Mouse (Mus musculus): Measurements from ENCODE around the gene 4930564D02Rik. TPM values are rescaled to one million over a fixed set of nuclear protein-coding genes. Genes with fewer than 3 reads are reported as not detected.

Gene 4930564D02Rik
- polyA plus RNA-seq, 1 experiment from 2014 or later = not detected

DNA sequence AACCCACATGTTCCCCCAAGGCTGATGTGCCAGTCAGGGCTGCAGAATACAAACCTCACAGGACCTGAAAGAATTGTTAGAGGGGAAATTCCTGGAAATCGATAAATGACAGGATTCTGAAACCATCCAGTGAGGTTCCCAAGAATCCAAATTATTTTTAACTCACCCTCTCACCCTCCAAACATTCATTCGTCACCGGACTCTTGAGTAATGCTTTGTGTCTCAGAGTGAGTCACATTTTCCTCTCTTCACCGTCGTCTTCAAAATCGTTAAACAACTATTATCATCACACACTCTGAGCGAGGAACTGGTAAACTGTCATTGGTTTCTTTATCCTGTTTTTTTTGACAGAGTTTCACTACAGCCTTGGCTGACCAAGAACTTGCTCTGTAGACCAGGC, 6.7 kb upstream of the 4930564D02Rik start:
- Histone ChIP-seq H3K27me3 (peaks cover 11% of the 10 kb centered on the region; the same call in 1 of the 2 replicates), H3K4me1 (peaks cover 9% of the 10 kb centered on the region; the same call in 1 of the 2 replicates), H3K9ac (no peak overlapping the region), H3K36me3 (no peaks in the 10 kb centered on the region), H3K9me3 (replicated peaks) (no peaks in the 10 kb centered on the region), H3K4me3 (replicated peaks) (no peak overlapping the region), H3K4me2 (replicated peaks) (no peak overlapping the region), H3K27ac (replicated peaks) (no peak overlapping the region)
- ATAC-seq (ENCODE audit: insufficient number of reproducible peaks, low FRiP score, low TSS enrichment, low read depth) = no peak
- WGBS = 56% methylated on average over 7 of the region's 7 CpGs

DNA sequence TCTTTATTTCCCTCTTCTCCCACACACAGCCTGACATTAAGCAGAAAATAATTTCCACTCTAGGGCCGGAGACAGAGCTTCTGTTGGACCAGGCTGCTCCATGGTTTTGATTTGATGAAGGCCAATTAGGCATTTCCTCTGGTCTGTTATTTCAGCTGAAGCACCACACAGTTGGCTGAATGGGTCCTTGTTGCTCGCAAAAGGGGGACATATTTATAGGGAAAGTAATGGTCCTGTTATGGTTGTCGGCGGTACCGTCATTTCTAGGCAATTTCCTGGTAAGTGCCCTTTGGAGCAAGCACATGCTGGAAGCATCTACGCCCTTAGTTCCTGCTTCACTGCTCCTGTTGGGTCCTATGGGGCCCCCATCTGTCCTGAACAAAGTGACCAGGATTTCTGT, 5.7 kb upstream of the 4930564D02Rik start:
- Histone ChIP-seq H3K27ac (replicated peaks) (0 out of 2 replicates have a peak overlapping the region, but pooled peaks have one; percentile 14), H3K36me3 (no peaks in the 10 kb centered on the region), H3K4me3 (replicated peaks) (no peak overlapping the region), H3K9me3 (replicated peaks) (no peaks in the 10 kb centered on the region), H3K4me1 (peaks cover 9% of the 10 kb centered on the region; the same call in 1 of the 2 replicates), H3K4me2 (replicated peaks) (no peak overlapping the region), H3K27me3 (peaks cover 11% of the 10 kb centered on the region; the same call in 1 of the 2 replicates), H3K9ac (no peak overlapping the region)
- no peak for ATAC-seq (ENCODE audit: insufficient number of reproducible peaks, low FRiP score, low TSS enrichment, low read depth)
- 22% methylated on average over 6 of the region's 6 CpGs for WGBS

DNA sequence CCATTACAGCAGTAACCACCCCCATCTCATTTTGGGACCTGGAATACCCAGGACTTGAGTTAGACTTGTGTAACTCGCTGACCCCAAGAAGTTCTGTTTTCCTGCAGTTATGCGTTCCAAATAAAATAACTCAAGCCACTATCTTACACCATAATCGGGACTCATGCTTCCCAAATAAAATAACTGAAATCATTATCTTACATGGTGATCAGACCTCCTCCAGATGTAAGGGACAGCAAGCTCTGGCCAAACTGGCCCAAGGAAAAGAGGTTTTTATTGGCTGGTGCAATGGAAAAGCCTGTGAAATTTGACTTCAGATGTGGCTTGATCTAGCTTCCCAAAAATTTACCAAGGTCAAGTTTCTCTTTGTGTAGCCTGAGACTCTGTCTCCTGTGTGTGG, 5.1 kb upstream of the 4930564D02Rik start:
- H3K36me3 ChIP-seq = no peaks in the 10 kb centered on the region
- no peak overlapping the region for H3K27ac ChIP-seq (replicated peaks)
- no peaks in the 10 kb centered on the region for H3K9me3 ChIP-seq (replicated peaks)
- peaks cover 11% of the 10 kb centered on the region; the same call in 1 of the 2 replicates for H3K27me3 ChIP-seq
- no peak for ATAC-seq (ENCODE audit: insufficient number of reproducible peaks, low FRiP score, low TSS enrichment, low read depth)
- H3K4me2 ChIP-seq (replicated peaks) = no peak overlapping the region
- no peak overlapping the region for H3K4me3 ChIP-seq (replicated peaks)
- peaks cover 9% of the 10 kb centered on the region; the same call in 1 of the 2 replicates for H3K4me1 ChIP-seq
- 68% methylated on average over 3 of the region's 3 CpGs for WGBS
- H3K9ac ChIP-seq = no peak overlapping the region

DNA sequence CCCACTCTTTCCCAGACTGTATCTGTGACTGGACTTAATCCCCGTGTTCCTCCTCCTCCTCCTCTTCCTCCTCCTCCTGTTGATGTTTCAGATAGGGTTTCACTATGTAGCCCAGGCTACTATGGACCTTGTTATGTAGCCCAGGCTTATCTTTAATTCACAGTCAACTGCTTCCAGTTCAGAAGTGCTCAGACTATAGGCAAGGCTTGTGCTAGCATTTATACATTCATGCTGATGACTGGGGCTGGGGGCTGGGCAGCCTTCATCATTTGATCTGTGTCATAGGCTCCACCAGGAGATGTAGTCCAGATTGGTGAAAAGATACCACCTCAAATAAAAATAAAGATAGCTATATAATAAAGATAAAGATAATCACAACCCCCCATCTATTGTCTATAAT, 4.7 kb upstream of the 4930564D02Rik start:
- Histone ChIP-seq H3K9me3 (replicated peaks) (no peaks in the 10 kb centered on the region), H3K4me2 (replicated peaks) (no peak overlapping the region), H3K9ac (no peak overlapping the region), H3K27ac (replicated peaks) (no peak overlapping the region), H3K36me3 (no peaks in the 10 kb centered on the region), H3K27me3 (peaks cover 11% of the 10 kb centered on the region; the same call in 1 of the 2 replicates), H3K4me3 (replicated peaks) (no peak overlapping the region), H3K4me1 (peaks cover 9% of the 10 kb centered on the region; the same call in 1 of the 2 replicates)
- ATAC-seq (ENCODE audit: insufficient number of reproducible peaks, low FRiP score, low TSS enrichment, low read depth) = no peak
- WGBS = 50% methylated on average over 1 of the region's 1 CpGs

DNA sequence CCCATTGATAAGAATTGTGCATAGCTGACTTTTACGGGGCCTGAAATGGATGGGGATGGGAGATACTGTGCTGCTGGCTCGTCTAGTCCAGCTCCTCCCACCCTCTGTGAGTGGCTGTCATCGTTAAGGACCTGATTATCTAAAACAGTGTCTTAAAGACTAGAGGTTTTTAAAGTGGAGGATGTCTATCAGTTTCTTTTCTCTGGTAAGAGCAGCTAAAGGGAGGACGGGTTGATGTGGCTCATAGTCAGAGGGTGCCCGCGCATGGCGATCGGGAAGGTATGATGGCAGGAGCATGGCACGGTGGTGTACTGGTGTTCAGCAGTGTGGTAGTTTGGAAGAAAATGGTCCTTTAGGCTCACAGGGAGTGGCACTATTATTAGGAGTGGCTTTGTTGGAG, 4.0 kb upstream of the 4930564D02Rik start:
- Histone ChIP-seq H3K4me2 (replicated peaks) (no peak overlapping the region), H3K27me3 (peaks cover 11% of the 10 kb centered on the region; the same call in 1 of the 2 replicates), H3K9me3 (replicated peaks) (no peaks in the 10 kb centered on the region), H3K4me1 (peaks cover 9% of the 10 kb centered on the region; the same call in 1 of the 2 replicates), H3K4me3 (replicated peaks) (no peak overlapping the region), H3K27ac (replicated peaks) (no peak overlapping the region), H3K9ac (no peak overlapping the region), H3K36me3 (no peaks in the 10 kb centered on the region)
- 78% methylated on average over 9 of the region's 9 CpGs for WGBS
- ATAC-seq (ENCODE audit: insufficient number of reproducible peaks, low FRiP score, low TSS enrichment, low read depth) = no peak

DNA sequence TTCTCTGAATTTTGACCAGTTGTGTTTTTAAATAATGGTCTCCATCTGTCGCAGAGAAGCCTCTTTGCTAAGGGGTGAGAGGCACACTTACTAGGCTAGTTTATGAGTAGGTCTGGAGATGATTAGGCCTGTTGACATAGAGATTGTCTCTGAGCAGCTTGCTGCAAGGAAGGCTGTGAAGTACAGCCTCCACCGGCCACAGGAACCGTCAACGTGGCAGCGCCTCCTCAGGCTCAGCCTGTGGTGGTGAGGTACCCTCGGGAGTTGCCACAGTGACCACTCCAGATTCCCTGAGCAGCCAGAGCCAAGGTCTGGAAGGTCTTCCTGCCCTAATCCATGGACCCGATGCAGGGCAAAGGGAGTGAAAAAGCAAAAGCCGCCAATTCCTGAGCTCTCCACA, 3.9 kb downstream of the 4930564D02Rik start:
- Histone ChIP-seq H3K9ac (no peak overlapping the region), H3K27me3 (no peaks in the 10 kb centered on the region), H3K4me2 (replicated peaks) (no peak overlapping the region), H3K27ac (replicated peaks) (no peak overlapping the region), H3K36me3 (no peaks in the 10 kb centered on the region), H3K4me1 (peaks cover 4% of the 10 kb centered on the region; the same call in 1 of the 2 replicates), H3K9me3 (replicated peaks) (no peaks in the 10 kb centered on the region), H3K4me3 (replicated peaks) (no peak overlapping the region)
- 40% methylated on average over 8 of the region's 8 CpGs for WGBS
- no peak for ATAC-seq (ENCODE audit: insufficient number of reproducible peaks, low FRiP score, low TSS enrichment, low read depth)

DNA sequence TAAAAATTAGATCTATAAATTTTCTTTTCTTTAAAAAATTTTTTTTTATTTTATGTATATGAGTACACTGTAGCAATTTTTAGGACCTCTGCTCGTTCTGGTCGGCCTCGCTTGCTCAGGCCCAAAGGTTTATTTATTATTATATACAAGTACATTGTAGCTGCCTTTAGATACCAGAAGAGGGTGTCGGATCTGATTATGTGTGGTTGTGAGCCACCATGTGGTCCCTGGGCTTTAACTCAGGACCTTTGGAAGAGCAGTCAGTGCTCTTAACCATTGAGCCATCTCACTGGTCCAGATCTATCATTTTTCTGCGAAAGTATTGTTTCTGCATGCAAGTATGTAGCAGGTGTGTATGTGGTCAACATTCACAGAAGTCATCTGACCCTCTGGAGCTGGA, 4.6 kb downstream of the 4930564D02Rik start:
- Histone ChIP-seq H3K4me3 (replicated peaks) (no peak overlapping the region), H3K9ac (no peak overlapping the region), H3K27me3 (no peaks in the 10 kb centered on the region), H3K9me3 (replicated peaks) (no peaks in the 10 kb centered on the region), H3K27ac (replicated peaks) (no peak overlapping the region), H3K4me1 (peaks cover 4% of the 10 kb centered on the region; the same call in 1 of the 2 replicates), H3K4me2 (replicated peaks) (no peak overlapping the region), H3K36me3 (no peaks in the 10 kb centered on the region)
- ATAC-seq (ENCODE audit: insufficient number of reproducible peaks, low FRiP score, low TSS enrichment, low read depth) = no peak
- WGBS = 92% methylated on average over 5 of the region's 5 CpGs

DNA sequence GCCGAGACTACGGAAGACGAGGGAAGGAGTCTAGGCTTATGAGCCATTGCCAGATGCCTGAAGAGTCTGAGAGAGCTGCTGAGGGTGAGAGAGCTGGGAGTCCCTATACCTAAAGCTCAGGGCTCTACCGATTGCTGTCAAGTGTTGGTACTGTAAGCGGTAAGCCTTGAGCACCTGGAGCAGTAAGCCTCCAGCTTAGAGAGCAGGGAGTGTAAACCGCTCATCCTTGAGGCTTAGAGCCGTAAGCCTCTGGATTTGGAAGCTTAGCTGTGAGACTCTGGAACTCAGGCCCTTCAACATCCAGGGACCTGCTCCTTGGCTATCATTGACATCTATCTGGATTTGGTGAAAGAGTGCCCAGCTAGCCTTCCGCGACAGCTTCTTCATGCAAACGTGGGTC, 5.9 kb downstream of the 4930564D02Rik start:
- Histone ChIP-seq H3K4me2 (replicated peaks) (no peak overlapping the region), H3K27me3 (no peaks in the 10 kb centered on the region), H3K9me3 (replicated peaks) (no peaks in the 10 kb centered on the region), H3K9ac (no peak overlapping the region), H3K27ac (replicated peaks) (no peak overlapping the region), H3K4me3 (replicated peaks) (no peak overlapping the region), H3K36me3 (no peaks in the 10 kb centered on the region), H3K4me1 (peaks cover 4% of the 10 kb centered on the region; the same call in 1 of the 2 replicates)
- ATAC-seq (ENCODE audit: insufficient number of reproducible peaks, low FRiP score, low TSS enrichment, low read depth) = no peak
- WGBS = 86% methylated on average over 10 of the region's 10 CpGs

DNA sequence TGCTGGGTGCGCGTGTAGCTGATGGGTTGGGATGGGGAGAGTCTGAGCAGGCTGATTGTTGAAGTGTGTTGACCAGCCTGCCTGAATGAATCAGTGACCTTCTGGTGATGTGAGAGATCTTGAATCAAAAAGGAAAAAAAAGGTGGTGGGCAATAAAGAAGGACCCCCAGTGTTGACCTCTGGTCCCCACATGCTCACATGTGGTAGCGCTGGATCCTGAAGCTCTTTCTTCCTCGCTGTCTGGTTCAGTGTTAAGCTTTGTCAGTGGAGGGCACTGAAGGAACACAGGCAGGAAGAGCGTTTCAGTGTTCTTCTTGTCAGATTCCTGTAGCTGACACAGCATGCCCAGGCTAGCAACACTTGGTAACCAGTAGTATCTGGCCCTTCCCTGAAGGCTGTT, 9.2 kb downstream of the 4930564D02Rik start:
- Histone ChIP-seq H3K4me1 (no peaks in the 10 kb centered on the region), H3K36me3 (no peaks in the 10 kb centered on the region), H3K4me2 (replicated peaks) (no peak overlapping the region), H3K9me3 (replicated peaks) (no peaks in the 10 kb centered on the region), H3K4me3 (replicated peaks) (no peak overlapping the region), H3K27ac (replicated peaks) (no peak overlapping the region), H3K9ac (no peak overlapping the region), H3K27me3 (no peaks in the 10 kb centered on the region)
- WGBS = 93% methylated on average over 5 of the region's 5 CpGs
- ATAC-seq (ENCODE audit: insufficient number of reproducible peaks, low FRiP score, low TSS enrichment, low read depth) = no peak

DNA sequence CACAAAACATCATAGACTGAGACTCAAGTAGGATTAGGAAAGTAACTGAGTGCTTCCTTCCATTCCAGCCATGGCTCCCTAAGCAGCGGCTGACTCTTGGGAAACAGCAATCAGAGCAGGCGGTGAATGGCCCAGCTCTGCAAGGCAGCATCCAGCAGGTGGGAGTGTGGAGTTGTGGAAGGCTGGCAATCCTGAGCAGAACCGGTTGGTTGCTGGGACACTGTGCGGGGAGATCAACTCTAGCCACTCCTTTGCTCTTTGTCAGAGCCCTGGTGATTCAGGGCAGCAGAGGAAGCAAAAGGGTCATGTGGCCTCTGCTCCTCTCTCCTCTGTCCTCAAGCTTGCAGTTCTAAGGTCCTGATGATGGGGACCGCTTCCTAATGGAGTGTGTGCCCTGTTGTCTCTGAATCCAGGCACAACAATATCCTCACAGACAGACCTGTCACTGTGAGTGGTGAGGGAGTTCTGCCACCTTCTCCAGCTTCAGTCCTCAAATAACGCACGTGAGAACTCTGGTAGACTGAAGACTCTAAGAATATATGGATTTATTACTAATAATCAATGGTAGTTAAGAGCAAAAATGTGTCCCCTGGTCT, 11.7 kb downstream of the 4930564D02Rik start:
- Histone ChIP-seq H3K9ac (no peak overlapping the region), H3K27ac (replicated peaks) (no peak overlapping the region), H3K27me3 (no peaks in the 10 kb centered on the region), H3K4me1 (no peaks in the 10 kb centered on the region), H3K4me3 (replicated peaks) (no peak overlapping the region), H3K36me3 (no peaks in the 10 kb centered on the region), H3K4me2 (replicated peaks) (no peak overlapping the region), H3K9me3 (replicated peaks) (no peaks in the 10 kb centered on the region)
- WGBS = 21% methylated on average over 7 of the region's 7 CpGs
- peak; percentile 87 for ATAC-seq (ENCODE audit: insufficient number of reproducible peaks, low FRiP score, low TSS enrichment, low read depth)

DNA sequence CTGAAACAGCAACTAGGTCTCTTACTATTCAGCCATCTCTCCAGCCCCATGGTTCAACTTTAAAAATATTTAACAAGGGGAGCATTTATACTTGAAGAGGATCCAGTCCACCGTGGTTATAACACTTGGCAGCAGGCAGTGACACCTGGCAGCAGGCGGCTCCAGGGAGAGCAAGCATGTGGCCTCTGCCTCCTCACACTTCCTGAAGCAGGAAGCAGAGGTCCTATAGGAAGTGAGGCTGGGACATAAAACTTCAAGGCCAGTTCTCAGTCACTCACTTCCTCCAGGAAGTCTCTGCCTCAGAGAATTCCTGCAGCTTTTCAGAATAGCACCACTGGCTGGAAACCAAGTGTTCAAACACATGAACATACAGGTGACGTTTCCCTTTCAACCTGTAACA, 20.7 kb downstream of the 4930564D02Rik start:
- 51% methylated on average over 3 of the region's 3 CpGs for WGBS
- H3K9me3 ChIP-seq (replicated peaks) = no peaks in the 10 kb centered on the region
- no peak overlapping the region for H3K4me3 ChIP-seq (replicated peaks)
- H3K4me2 ChIP-seq (replicated peaks) = no peak overlapping the region
- 0 out of 2 replicates have a peak, but pooled peaks cover 5% of the 10 kb centered on the region for H3K4me1 ChIP-seq
- no peak for ATAC-seq (ENCODE audit: insufficient number of reproducible peaks, low FRiP score, low TSS enrichment, low read depth)
- no peak overlapping the region for H3K27ac ChIP-seq (replicated peaks)
- no peaks in the 10 kb centered on the region for H3K27me3 ChIP-seq
- no peaks in the 10 kb centered on the region for H3K36me3 ChIP-seq
- no peak overlapping the region for H3K9ac ChIP-seq

DNA sequence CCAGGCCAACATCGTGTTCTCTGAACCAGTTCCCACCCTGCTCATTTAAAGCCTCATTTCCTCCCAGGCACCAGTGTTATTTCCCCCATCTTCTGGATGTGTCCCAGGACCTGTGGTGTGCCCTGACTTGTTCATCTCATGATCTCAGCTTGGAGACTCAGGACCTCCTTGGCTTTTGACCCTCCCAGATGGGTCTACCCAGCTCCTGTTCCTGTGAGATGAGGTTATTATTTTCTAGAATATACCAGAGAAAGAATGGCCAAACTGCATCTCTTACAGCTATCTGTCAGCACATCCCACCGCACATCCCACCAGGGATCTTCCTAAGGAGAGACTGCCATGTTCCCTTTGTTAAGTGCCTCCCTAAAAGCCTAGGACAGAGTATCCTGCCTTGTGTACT, 22.0 kb downstream of the 4930564D02Rik start:
- no peak overlapping the region for H3K4me3 ChIP-seq (replicated peaks)

More for the DNA sequence above, 22.0 kb downstream of the 4930564D02Rik start:
- no peak for ATAC-seq (ENCODE audit: insufficient number of reproducible peaks, low FRiP score, low TSS enrichment, low read depth)
- 0 out of 2 replicates have a peak, but pooled peaks cover 5% of the 10 kb centered on the region for H3K4me1 ChIP-seq
- 86% methylated on average over 2 of the region's 2 CpGs for WGBS
- no peak overlapping the region for H3K27ac ChIP-seq (replicated peaks)
- H3K9ac ChIP-seq = no peak overlapping the region
- H3K27me3 ChIP-seq = no peaks in the 10 kb centered on the region
- H3K36me3 ChIP-seq = no peaks in the 10 kb centered on the region
- no peak overlapping the region for H3K4me2 ChIP-seq (replicated peaks)
- no peaks in the 10 kb centered on the region for H3K9me3 ChIP-seq (replicated peaks)
